Mouse (Mus musculus): ENCODE results near the gene Cd52.
A peak's percentile ranks its signal among the peaks of the same experiment; 100 is the strongest.

The Cd52 gene

GRCm38 (mm10) chr4:134058166-134058715 lies 36.6 kb downstream of the Cd52 start:
- DNase-seq (ENCODE audit: low read depth, low spot score): no peak

- no peak for DNase-seq (ENCODE audit: low read depth, low spot score)
Observed at GRCm38 (mm10) chr4:134053538-134053937, 41.3 kb downstream of the Cd52 start, which contains the start of gene Zfp683. Zfp683 (plus strand) TSS chr4:134053838.

GRCm38 (mm10) chr4:134052560-134052959 lies 42.3 kb downstream of the Cd52 start:
- DNase-seq (ENCODE audit: low read depth, low spot score): no peak

- no peak for DNase-seq (ENCODE audit: low read depth, low spot score)
Observed at GRCm38 (mm10) chr4:134051912-134052311, 43.0 kb downstream of the Cd52 start.

GRCm38 (mm10) chr4:134047648-134048047 lies 47.2 kb downstream of the Cd52 start:
- DNase-seq (ENCODE audit: low read depth, low spot score): no peak

- DNase-seq (ENCODE audit: low read depth, low spot score): no peak
Observed at GRCm38 (mm10) chr4:134043041-134043440, 51.8 kb downstream of the Cd52 start.

- no peak for DNase-seq (ENCODE audit: low read depth, low spot score)
Observed at GRCm38 (mm10) chr4:134041317-134042123, 53.4 kb downstream of the Cd52 start.

GRCm38 (mm10) chr4:134035953-134036352 lies 58.9 kb downstream of the Cd52 start:
- DNase-seq (ENCODE audit: low read depth, low spot score): peak; percentile 33

All from telencephalon, adult 2 months (tissue).